Mouse (Mus musculus): ENCODE data around the gene Syne1.

Gene Syne1

GRCm38 (mm10) chr10:5415730-5416129, 135.6 kb downstream of the Syne1 start:
- no peak for DNase-seq

- DNase-seq = no peak
These were observed 167.0 kb downstream of the Syne1 start for GRCm38 (mm10) chr10:5384131-5384776.

GRCm38 (mm10) chr10:5381536-5381935, 169.7 kb downstream of the Syne1 start:
- DNase-seq = no peak

- DNase-seq = no peak
These were observed 172.3 kb downstream of the Syne1 start for GRCm38 (mm10) chr10:5378969-5379368.

GRCm38 (mm10) chr10:5369599-5369998, 181.7 kb downstream of the Syne1 start:
- DNase-seq = no peak

GRCm38 (mm10) chr10:5368266-5368665, 183.0 kb downstream of the Syne1 start:
- DNase-seq = no peak

- no peak for DNase-seq
These were observed 183.7 kb downstream of the Syne1 start for GRCm38 (mm10) chr10:5367465-5368011.

- no peak for DNase-seq
These were observed 190.7 kb downstream of the Syne1 start for GRCm38 (mm10) chr10:5360560-5360959.

- DNase-seq = no peak
These were observed 194.7 kb downstream of the Syne1 start for GRCm38 (mm10) chr10:5356614-5357013.

- no peak for DNase-seq
These were observed 197.9 kb downstream of the Syne1 start for GRCm38 (mm10) chr10:5353390-5353789.

- no peak for DNase-seq
These were observed 204.4 kb downstream of the Syne1 start for GRCm38 (mm10) chr10:5346911-5347310.

- DNase-seq = no peak
These were observed 208.1 kb downstream of the Syne1 start for GRCm38 (mm10) chr10:5343211-5343610.

GRCm38 (mm10) chr10:5336394-5336793, 214.9 kb downstream of the Syne1 start:
- DNase-seq = no peak

GRCm38 (mm10) chr10:5332801-5333200, 218.5 kb downstream of the Syne1 start:
- DNase-seq = no peak

GRCm38 (mm10) chr10:5326716-5327115, 224.6 kb downstream of the Syne1 start:
- DNase-seq = no peak

GRCm38 (mm10) chr10:5323741-5324395, 227.4 kb downstream of the Syne1 start:
- DNase-seq = no peak

GRCm38 (mm10) chr10:5322562-5322961, 228.7 kb downstream of the Syne1 start:
- DNase-seq = no peak

- peak; percentile 46 to 77 for DNase-seq
These were observed 233.7 kb downstream of the Syne1 start for GRCm38 (mm10) chr10:5317602-5318001.

GRCm38 (mm10) chr10:5312437-5312836, 238.8 kb downstream of the Syne1 start:
- DNase-seq = no peak

- DNase-seq = no peak
These were observed 241.1 kb downstream of the Syne1 start for GRCm38 (mm10) chr10:5309961-5310713.

- DNase-seq = no peak
These were observed 241.9 kb downstream of the Syne1 start for GRCm38 (mm10) chr10:5309398-5309797.

- DNase-seq = no peak
These were observed 245.7 kb downstream of the Syne1 start for GRCm38 (mm10) chr10:5305555-5305954.

GRCm38 (mm10) chr10:5295291-5295891, 255.9 kb downstream of the Syne1 start:
- no peak for DNase-seq
